Mouse (Mus musculus) MN1 (cell line): ENCODE results near the gene Tmem87b.

ENCODE experiments used
- DNase-seq: peaks from one replicate; pipeline ENCODE4 v3.0.0-alpha.2; 2016; ENCODE audit warnings: low spot score

Gene Tmem87b

GRCm38 (mm10) chr2:128817786-128818681 is at the start of gene Tmem87b:
TSS of gene Tmem87b (plus strand) at chr2:128818118.
- peak; percentile 95 for DNase-seq

DNA sequence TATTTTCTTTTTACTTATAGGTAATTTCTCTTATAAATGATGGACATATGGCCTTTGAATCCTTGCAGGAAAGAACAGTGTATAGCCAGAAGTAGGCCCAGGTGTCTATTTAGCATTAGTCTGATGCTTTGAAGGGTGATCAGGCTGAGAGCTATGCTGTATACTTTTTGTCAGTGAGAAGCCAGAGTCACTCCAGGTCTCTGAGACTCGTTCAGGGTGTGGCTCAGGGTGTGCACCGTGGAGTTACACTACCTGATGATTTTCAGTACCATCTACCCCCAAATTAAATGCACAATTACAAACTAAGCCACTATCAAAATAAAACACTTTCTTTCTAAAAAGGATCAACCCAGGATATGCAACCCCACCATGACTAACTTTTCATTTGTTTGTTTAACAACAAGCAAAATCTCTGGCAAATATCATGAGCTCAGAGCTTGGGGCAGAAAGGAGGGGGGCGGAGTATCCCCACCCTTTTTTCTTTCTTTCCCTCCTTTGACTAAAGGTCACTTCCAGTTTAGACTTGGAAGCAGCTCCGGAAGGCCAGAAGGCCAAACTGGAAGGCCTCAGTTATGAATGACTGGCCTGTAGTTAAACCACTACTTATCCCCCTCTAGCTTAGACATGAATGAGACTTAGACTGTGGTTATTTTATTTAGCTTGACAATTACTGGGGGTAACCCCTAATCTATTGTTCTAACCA is 49.2 kb upstream of the Tmem87b start:
- DNase-seq = no peak

- no peak for DNase-seq
These were observed 47.4 kb upstream of the Tmem87b start for GRCm38 (mm10) chr2:128770557-128770956.

DNA sequence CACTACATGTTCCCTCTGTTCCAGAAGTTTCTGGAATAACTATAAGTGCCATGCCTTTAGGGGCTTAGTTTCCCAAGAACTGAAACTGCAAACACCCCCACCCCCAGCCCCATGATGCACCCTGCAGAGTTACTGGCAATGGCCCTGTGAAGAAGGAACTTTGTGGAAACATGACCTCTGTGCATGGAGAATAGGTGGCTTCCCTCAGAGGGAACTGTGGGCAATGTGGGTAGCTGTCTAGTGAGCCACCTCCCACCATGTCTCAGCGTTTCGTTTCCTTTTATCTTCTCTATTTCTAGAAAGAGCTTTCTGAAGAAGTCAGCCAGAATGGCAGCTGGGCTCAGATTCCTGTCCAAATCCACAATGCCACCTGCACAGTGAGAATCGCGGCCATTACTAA is 46.9 kb upstream of the Tmem87b start:
- no peak for DNase-seq

- no peak for DNase-seq
These were observed 46.1 kb upstream of the Tmem87b start for GRCm38 (mm10) chr2:128771750-128772338.

DNA sequence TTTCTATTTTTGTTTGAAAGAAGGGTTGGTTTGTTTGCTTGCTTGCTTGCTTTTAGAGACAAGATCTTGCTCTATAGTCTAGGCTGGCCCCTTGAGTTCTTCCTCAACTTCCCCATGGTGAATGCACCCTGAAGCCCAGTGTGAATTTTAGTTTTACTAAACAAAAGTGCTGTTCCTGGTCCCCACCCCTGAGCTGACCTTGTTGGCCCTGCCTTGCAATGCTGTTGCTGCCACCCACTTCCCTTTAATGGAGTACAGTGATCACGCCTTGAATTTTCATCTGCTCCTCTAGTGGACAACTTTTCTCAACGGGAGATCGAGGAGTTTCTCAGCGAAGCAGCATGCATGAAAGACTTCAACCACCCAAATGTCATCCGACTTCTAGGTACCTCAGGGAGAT is 35.7 kb upstream of the Tmem87b start:
- no peak for DNase-seq

GRCm38 (mm10) chr2:128783660-128784345 is 34.1 kb upstream of the Tmem87b start:
- DNase-seq = no peak

GRCm38 (mm10) chr2:128784814-128785213 is 33.1 kb upstream of the Tmem87b start:
- DNase-seq = no peak

- no peak for DNase-seq
These were observed 31.6 kb upstream of the Tmem87b start for GRCm38 (mm10) chr2:128786341-128786740.

GRCm38 (mm10) chr2:128786795-128787194 is 31.1 kb upstream of the Tmem87b start:
- DNase-seq = no peak

GRCm38 (mm10) chr2:128787805-128788204 is 30.1 kb upstream of the Tmem87b start:
- DNase-seq = no peak

DNA sequence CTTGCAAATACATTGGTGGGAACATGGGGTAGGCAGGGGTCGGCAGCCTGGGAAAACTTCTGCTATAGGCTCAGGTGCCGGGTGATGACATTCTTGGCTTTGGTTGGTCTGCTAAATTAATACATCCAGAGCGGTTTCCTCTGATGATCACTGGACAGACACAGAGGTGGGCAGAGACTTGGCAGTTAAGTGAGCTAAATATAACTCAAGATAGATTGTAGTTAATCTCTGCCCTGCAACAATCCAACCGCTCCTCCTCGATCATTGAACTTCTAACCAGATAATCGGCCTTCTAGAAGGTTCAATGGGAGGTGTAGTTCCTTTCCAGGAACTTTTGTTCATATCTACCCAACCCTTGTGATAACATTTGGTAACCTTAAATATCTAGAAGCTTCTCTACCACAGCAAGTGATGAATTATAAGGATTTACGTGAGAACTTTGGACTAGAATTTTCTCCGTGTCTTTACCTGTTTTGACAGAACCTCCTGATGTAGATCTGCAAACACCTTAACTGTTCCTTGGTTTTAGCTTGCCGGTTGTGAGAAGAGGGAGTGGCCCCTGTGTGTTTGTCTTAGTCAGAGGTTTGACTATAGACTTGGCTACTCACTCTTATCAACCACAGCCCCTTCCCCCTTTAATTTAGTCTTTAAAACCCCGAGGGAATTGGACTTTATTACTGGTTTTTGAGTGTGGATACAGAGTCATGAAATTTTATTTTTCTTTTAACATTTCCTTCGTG is 26.9 kb upstream of the Tmem87b start:
- no peak for DNase-seq

GRCm38 (mm10) chr2:128793958-128794357 is 24.0 kb upstream of the Tmem87b start:
- no peak for DNase-seq

DNA sequence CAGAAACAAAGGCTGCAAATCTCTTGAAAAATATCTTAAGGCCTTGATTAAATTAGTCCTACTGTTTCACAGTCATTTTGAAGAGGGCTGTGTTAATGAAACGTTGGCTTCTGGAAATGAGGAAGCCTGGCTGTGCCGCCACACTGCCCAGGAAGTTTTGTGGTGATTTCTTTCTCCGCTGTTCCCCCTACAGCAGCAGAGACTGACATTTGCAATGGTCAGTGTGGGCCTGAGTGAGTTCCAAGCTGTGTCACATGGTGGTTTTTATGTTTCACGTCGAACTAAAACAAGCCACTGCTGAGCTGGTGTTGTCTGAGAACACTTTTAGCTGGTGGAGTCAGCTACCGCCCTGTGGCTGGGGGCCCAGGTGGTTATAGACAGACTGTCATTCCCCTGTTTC is 21.5 kb upstream of the Tmem87b start:
- DNase-seq = no peak

GRCm38 (mm10) chr2:128803441-128803840 is 14.5 kb upstream of the Tmem87b start:
- DNase-seq = no peak

DNA sequence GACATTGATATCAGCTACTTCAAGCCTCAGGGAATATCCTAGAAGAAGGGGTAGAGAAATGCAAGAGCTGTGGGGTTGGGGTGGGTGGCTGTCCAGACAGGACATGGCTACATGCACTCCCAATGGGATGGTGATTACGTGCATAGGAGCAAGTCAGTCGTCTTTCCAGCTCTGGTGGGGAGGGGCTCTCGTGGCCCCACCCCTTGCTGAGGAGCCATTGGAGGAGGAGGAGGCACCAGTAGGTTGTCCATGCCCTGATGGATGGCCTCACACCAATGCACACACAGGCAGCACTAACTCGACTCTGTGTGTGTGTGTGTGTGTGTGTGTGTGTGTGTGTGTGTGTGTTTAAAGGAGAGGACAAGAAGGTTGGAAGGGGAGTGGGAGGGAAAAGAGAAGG is 12.6 kb upstream of the Tmem87b start:
- DNase-seq = no peak

- no peak for DNase-seq
These were observed 11.4 kb upstream of the Tmem87b start for GRCm38 (mm10) chr2:128806561-128806960.

- DNase-seq = no peak
These were observed 5.2 kb upstream of the Tmem87b start for GRCm38 (mm10) chr2:128812761-128813160.

- no peak for DNase-seq
These were observed 1.6 kb upstream of the Tmem87b start for GRCm38 (mm10) chr2:128816311-128816710.

DNA sequence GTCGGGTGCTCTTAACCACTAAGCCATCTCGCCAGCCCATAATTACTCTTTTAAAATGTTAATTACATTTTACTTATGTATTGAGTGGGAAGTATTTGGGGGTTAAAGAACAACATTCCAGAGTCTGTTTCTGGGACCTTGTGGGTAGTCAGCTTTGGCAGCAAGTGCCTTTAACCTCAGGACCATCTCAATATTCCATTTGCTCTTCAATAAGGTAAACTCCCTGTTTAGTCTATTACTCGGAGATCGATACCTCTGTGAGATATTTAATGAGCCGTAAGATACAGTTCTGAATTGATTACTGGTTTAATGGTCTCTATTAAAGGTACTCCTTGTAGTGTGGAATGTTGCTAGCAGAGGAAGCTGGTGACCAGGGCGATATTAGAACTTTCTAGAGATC is 1.0 kb upstream of the Tmem87b start:
- DNase-seq = no peak

DNA sequence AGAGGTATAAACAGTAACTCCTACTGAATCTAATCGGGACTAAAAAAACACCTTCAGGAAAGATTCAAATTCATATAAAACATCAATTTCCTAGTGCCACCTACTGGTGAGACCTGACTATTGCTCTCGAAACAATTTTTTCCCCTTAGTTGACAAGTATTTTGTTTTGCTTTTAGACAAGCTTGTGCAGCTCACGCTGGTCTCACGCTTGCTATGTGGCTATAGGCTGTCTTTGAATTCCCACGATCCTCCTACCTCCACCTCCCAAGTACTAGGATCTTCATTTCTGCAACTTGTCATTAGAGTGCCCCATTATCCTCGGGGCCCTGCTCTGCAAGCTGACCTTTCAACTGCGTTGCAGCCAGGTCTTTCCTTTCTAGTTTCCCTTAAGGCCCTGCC is 532 bp upstream of the Tmem87b start:
- peak; percentile 81 for DNase-seq
